Mouse (Mus musculus): ENCODE data around the gene Fig4.
A peak's percentile ranks its signal among the peaks of the same experiment; 100 is the strongest.

DNA sequence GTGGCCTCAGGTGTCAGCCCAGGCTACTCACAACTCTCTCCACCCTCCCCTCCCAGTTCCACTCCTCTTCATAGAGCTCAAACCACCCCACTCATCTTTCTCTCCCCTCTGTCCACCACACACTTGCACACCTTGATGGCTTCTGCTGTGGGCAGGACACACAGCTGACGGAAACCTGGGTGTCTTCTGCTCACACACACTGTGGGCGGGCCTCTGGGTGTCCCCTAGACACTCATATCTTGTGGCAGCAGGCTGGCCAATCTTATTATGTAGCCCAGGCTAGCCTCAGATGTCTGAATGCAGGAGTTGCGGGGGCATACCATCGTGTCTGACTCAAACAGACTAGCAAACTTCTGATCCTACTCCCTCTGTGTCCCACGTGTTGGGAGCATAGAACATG, 105.3 kb downstream of the Fig4 start:
- TF ChIP-seq TAL1 (IDR thresholded peaks at IDR 0.05; ENCODE audit: low read length) (peak; percentile 7; the same call in 1 of the 3 replicates), GATA1 (IDR thresholded peaks at IDR 0.05; ENCODE audit: low read length) (no peak)

Data from erythroblast, embryonic 14.5 days (primary cell).